Mouse (Mus musculus): ENCODE data around the gene Prickle1. TPM values are rescaled to one million over a fixed set of nuclear protein-coding genes. Genes with fewer than 3 reads are reported as not detected.

Gene Prickle1
- polyA plus RNA-seq, 1 experiment from 2014 or later: 2.5 TPM

GRCm38 (mm10) chr15:93548297-93548696 is 47.4 kb downstream of the Prickle1 start:
- WGBS (ENCODE audit: insufficient replicate concordance): 77% methylated on average over 9 of the region's 9 CpGs
- Histone ChIP-seq H3K9me3 (ENCODE audit: low read length) (no peaks in the 10 kb centered on the region), H3K27ac (ENCODE audit: low read depth) (no peak overlapping the region), H3K9ac (replicated peaks) (no peak overlapping the region), H3K36me3 (replicated peaks; ENCODE audit: insufficient read depth, low read length) (no peaks in the 10 kb centered on the region), H3K4me1 (ENCODE audit: insufficient read depth) (peaks cover 6% of the 10 kb centered on the region), H3K27me3 (ENCODE audit: insufficient read depth, low read length) (no peaks in the 10 kb centered on the region), H3K4me2 (ENCODE audit: low read depth, low read length) (no peak overlapping the region), H3K4me3 (ENCODE audit: low read depth, low read length) (no peak overlapping the region)
- TF ChIP-seq EP300 (IDR thresholded peaks at IDR 0.05; ENCODE audit: low read depth): no peak
- no peak for TF ChIP-seq CTCF (IDR thresholded peaks at IDR 0.05; ENCODE audit: low read depth)
- ATAC-seq (no peak), DNase-seq (no peak)

GRCm38 (mm10) chr15:93539415-93539814 is 56.3 kb downstream of the Prickle1 start:
- Histone ChIP-seq H3K4me1 (ENCODE audit: insufficient read depth) (no peaks in the 10 kb centered on the region), H3K27me3 (ENCODE audit: insufficient read depth, low read length) (no peaks in the 10 kb centered on the region), H3K9me3 (ENCODE audit: low read length) (no peaks in the 10 kb centered on the region), H3K36me3 (replicated peaks; ENCODE audit: insufficient read depth, low read length) (no peaks in the 10 kb centered on the region), H3K4me2 (ENCODE audit: low read depth, low read length) (no peak overlapping the region), H3K9ac (replicated peaks) (no peak overlapping the region), H3K4me3 (ENCODE audit: low read depth, low read length) (no peak overlapping the region), H3K27ac (ENCODE audit: low read depth) (no peak overlapping the region)
- 68% methylated on average over 3 of the region's 3 CpGs for WGBS (ENCODE audit: insufficient replicate concordance)
- ATAC-seq (no peak), DNase-seq (no peak)
- TF ChIP-seq CTCF (IDR thresholded peaks at IDR 0.05; ENCODE audit: low read depth) (no peak), EP300 (IDR thresholded peaks at IDR 0.05; ENCODE audit: low read depth) (no peak)

- ATAC-seq (no peak), DNase-seq (no peak)
- TF ChIP-seq EP300 (IDR thresholded peaks at IDR 0.05; ENCODE audit: low read depth) (no peak), CTCF (IDR thresholded peaks at IDR 0.05; ENCODE audit: low read depth) (no peak)
- no peaks in the 10 kb centered on the region for H3K27me3 ChIP-seq (ENCODE audit: insufficient read depth, low read length)
- no peak overlapping the region for H3K9ac ChIP-seq (replicated peaks)
- H3K27ac ChIP-seq (ENCODE audit: low read depth): no peak overlapping the region
- no peak overlapping the region for H3K4me3 ChIP-seq (ENCODE audit: low read depth, low read length)
- H3K36me3 ChIP-seq (replicated peaks; ENCODE audit: insufficient read depth, low read length): no peaks in the 10 kb centered on the region
- no peak overlapping the region for H3K4me2 ChIP-seq (ENCODE audit: low read depth, low read length)
- WGBS (ENCODE audit: insufficient replicate concordance): 78% methylated on average over 21 of the region's 21 CpGs
- H3K9me3 ChIP-seq (ENCODE audit: low read length): no peaks in the 10 kb centered on the region
- no peaks in the 10 kb centered on the region for H3K4me1 ChIP-seq (ENCODE audit: insufficient read depth)
Observed at GRCm38 (mm10) chr15:93538551-93539205, 57.0 kb downstream of the Prickle1 start.

- Histone ChIP-seq H3K4me2 (ENCODE audit: low read depth, low read length) (no peak overlapping the region), H3K9ac (replicated peaks) (no peak overlapping the region), H3K27me3 (ENCODE audit: insufficient read depth, low read length) (no peaks in the 10 kb centered on the region), H3K4me3 (ENCODE audit: low read depth, low read length) (no peak overlapping the region), H3K4me1 (ENCODE audit: insufficient read depth) (no peaks in the 10 kb centered on the region), H3K9me3 (ENCODE audit: low read length) (no peaks in the 10 kb centered on the region), H3K36me3 (replicated peaks; ENCODE audit: insufficient read depth, low read length) (no peaks in the 10 kb centered on the region), H3K27ac (ENCODE audit: low read depth) (no peak overlapping the region)
- no peak for DNase-seq
- ATAC-seq: no peak
- TF ChIP-seq EP300 (IDR thresholded peaks at IDR 0.05; ENCODE audit: low read depth) (no peak), CTCF (IDR thresholded peaks at IDR 0.05; ENCODE audit: low read depth) (no peak)
- 72% methylated on average over 7 of the region's 7 CpGs for WGBS (ENCODE audit: insufficient replicate concordance)
Observed at GRCm38 (mm10) chr15:93537745-93538144, 57.9 kb downstream of the Prickle1 start.

- Histone ChIP-seq H3K27ac (ENCODE audit: low read depth) (no peak overlapping the region), H3K9ac (replicated peaks) (no peak overlapping the region), H3K9me3 (ENCODE audit: low read length) (no peaks in the 10 kb centered on the region), H3K36me3 (replicated peaks; ENCODE audit: insufficient read depth, low read length) (no peaks in the 10 kb centered on the region), H3K4me3 (ENCODE audit: low read depth, low read length) (no peak overlapping the region), H3K4me2 (ENCODE audit: low read depth, low read length) (no peak overlapping the region), H3K27me3 (ENCODE audit: insufficient read depth, low read length) (no peaks in the 10 kb centered on the region), H3K4me1 (ENCODE audit: insufficient read depth) (no peaks in the 10 kb centered on the region)
- TF ChIP-seq EP300 (IDR thresholded peaks at IDR 0.05; ENCODE audit: low read depth) (no peak), CTCF (IDR thresholded peaks at IDR 0.05; ENCODE audit: low read depth) (no peak)
- no peak for DNase-seq
- 74% methylated on average over 4 of the region's 4 CpGs for WGBS (ENCODE audit: insufficient replicate concordance)
- no peak for ATAC-seq
Observed at GRCm38 (mm10) chr15:93536191-93536590, 59.5 kb downstream of the Prickle1 start.

- H3K9ac ChIP-seq (replicated peaks): no peak overlapping the region
- no peaks in the 10 kb centered on the region for H3K9me3 ChIP-seq (ENCODE audit: low read length)
- H3K4me1 ChIP-seq (ENCODE audit: insufficient read depth): peaks cover 4% of the 10 kb centered on the region; the same call in 1 of the 2 replicates
- H3K27me3 ChIP-seq (ENCODE audit: insufficient read depth, low read length): no peaks in the 10 kb centered on the region
- TF ChIP-seq EP300 (IDR thresholded peaks at IDR 0.05; ENCODE audit: low read depth) (no peak), CTCF (IDR thresholded peaks at IDR 0.05; ENCODE audit: low read depth) (no peak)
- no peak overlapping the region for H3K4me3 ChIP-seq (ENCODE audit: low read depth, low read length)
- ATAC-seq (no peak), DNase-seq (no peak)
- no peak overlapping the region for H3K27ac ChIP-seq (ENCODE audit: low read depth)
- H3K4me2 ChIP-seq (ENCODE audit: low read depth, low read length): no peak overlapping the region
- whole genome bisulfite sequencing (ENCODE audit: insufficient replicate concordance): 63% methylated on average over 3 of the region's 3 CpGs
- no peaks in the 10 kb centered on the region for H3K36me3 ChIP-seq (replicated peaks; ENCODE audit: insufficient read depth, low read length)
Observed at GRCm38 (mm10) chr15:93530703-93531032, 65.0 kb downstream of the Prickle1 start.
